Mouse (Mus musculus): ENCODE data around the gene Trim31.
A peak's percentile ranks its signal among the peaks of the same experiment; 100 is the strongest.

Trim31 gene

GRCm38 (mm10) chr17:36896583-36896982 is 1.3 kb upstream of the Trim31 start:
- no peak for DNase-seq (ENCODE audit: low spot score)

DNA sequence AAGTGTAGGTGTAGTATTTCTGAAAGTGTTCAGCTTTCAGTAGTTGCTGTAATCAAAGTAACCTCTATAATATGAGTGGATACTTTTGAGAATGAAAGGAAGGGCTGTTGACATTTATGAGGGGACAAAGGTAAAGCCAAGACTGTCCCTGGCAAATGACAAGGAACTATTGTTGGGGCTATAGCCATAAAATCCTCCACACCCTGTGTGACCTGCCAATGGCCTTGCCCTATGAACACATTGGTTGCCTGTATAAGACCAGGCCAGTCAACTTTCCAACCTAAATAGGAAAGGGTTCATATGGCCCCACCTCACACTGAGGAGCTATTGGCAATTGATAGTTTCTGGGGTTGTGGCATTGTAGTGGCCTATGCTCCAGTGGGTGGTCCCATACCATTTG is 853 bp upstream of the Trim31 start:
- no peak for DNase-seq (ENCODE audit: low spot score)

DNA sequence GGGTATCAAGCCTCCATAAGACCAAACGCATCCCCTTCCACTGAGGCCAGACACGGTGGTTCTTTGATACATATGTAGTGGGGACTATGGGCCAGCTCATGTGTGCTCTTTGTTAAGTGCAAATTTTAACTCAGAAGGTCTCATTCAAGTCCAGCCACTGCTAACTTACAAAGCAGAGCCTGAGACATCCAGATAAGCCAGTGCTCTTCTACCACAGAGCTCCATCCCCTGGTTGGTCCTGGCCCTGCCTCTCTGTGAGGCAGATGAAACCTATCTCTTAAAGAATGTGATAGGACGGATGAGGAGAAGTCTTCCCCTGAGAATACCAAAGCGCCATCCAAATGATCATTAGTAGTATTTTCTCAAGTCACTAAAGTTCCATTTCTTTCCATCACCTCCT is 1.5 kb downstream of the Trim31 start:
- DNase-seq (ENCODE audit: low spot score), result no peak

- DNase-seq (ENCODE audit: low spot score), result no peak
These were observed 2.1 kb downstream of the Trim31 start for GRCm38 (mm10) chr17:36900001-36900400.

DNA sequence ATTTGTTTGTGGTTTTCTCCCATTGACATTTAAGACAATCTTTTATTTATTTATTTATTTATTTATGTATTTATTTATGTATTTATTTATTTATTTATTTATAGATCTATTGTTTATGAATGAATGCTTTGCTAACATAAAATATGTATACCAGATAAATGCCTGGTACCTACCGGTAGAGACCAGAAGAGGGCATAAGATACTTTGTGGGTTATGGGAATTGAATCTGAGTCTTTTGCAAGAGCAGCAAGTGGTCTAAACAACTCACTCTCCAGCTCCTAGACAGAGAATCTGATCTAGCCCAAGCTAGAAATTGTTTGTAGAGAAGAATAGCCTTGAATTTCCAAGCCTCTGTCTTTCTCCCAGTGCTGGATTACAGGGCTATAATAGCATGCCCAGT is 2.8 kb downstream of the Trim31 start:
- no peak for DNase-seq (ENCODE audit: low spot score)

DNA sequence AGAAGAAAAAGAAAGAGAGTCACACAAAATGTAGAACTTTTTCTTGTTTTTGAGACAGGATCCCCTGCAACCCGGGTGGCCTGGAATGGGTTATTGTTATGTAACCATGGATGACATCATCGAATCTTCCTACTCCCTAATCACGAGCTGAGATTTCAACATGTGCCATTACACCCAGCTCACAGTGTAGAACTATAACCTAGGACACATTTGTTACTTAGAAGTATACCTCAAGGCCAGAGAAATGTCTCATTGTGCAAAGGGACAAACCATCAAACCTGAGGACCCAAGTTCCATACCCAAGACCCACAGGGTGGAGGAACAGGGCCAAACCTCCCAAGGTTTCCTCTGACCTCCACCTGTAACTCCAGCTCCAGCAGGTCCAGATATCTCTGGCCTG is 5.7 kb downstream of the Trim31 start:
- DNase-seq (ENCODE audit: low spot score), result no peak

GRCm38 (mm10) chr17:36908235-36908634 is 10.3 kb downstream of the Trim31 start:
- no peak for DNase-seq (ENCODE audit: low spot score)

GRCm38 (mm10) chr17:36909802-36910201 is 11.9 kb downstream of the Trim31 start:
- no peak for DNase-seq (ENCODE audit: low spot score)

- DNase-seq (ENCODE audit: low spot score), result no peak
These were observed 14.1 kb downstream of the Trim31 start for GRCm38 (mm10) chr17:36912031-36912430.

DNA sequence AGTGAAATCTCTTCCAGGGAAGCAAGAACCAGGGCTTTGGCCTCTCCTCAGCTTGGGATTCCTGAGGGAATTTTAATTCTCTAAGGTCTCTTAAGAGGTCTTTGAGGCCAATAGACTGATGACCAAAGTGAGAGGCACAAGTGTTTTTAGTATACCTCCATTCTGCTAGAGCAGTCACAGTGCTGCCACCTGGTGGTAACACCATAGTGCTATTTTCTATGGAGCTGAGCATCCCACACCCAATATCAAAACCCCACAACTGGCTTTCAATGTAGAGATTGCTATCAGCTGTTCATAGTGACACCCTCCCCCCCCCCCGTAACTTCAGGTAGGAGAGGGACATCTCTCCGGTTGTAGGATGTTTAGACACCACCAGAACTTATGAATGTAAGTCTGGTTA is 16.2 kb downstream of the Trim31 start:
- peak; percentile 68 for DNase-seq (ENCODE audit: low spot score)

DNA sequence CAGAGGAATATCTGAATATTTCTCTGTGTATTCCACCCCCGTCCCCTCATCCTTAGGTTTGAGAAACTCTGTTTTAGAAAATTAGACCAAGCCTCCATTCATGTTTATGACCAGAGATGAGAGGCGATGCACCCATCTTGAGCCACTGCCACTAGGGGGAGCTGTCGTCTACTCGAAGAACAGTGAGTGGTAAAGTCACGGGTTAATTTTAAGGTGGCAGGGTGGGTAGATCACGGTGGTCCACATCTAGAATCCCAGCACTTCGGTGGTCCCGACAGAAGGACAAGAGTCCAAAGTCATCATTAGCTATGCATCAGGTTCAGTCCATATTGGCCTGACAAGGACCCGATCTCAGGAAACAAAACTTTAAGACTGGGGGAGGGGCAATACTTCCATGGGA is 17.2 kb downstream of the Trim31 start:
- DNase-seq (ENCODE audit: low spot score), result peak; percentile 36

DNA sequence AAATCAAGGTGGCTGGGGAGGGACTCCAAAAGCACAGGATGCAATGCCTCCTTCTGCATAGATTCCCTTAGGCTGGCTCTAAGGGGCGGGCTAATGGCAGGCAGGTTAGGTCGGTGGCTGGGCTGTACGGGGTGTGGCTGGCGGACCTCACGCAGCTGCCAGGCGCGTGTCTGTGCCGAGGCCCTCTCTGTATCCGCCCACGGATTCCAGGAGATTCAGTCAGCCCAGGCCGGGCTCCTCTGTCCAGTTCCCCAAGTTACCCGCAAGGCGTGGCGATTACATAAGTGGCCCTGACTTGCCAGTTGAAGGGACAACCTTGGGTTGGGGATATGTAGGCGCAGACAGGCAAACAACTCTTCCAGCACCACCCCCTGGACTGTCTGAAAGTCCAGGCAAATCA is 22.3 kb downstream of the Trim31 start:
- no peak for DNase-seq (ENCODE audit: low spot score)

DNA sequence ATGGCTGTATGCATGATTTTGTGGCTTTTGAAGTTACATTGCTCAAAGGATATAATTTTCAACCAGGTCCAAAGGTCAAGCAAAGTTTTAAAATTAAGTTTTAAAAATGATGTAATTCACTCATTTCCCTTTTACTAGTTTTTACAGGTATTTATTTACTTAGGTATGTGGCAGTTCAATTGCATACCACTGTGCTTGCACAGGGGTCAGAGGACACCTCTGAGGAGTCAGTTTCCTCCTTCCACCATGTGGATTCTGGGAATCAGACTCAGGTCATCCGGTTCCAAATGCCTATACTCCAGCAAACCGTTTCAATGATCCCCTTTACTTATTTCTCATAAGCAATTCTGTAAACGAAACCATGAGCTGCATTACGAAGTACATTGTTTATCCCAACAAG is 24.8 kb downstream of the Trim31 start:
- no peak for DNase-seq (ENCODE audit: low spot score)

DNA sequence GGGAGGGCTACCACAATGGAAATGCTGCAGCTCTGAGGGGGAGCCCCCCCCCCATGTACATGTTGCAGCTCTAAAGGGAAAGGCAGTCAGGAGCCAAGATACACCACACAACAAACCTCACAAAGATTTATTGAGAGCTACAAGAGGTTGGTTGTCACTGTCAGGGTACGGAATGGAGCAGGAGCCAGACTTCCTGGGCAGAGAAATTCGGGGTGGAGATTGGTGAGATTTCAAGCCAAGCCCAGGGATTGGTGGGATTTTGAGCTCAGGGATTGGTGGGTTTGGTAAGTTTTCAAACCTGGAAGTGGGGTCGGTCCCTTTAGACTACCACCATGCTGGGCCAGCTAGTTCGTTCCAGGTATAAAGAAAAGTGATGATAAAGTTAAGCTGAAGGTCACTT is 25.6 kb downstream of the Trim31 start:
- DNase-seq (ENCODE audit: low spot score), result no peak

GRCm38 (mm10) chr17:36927496-36928120 is 29.7 kb downstream of the Trim31 start:
- no peak for DNase-seq (ENCODE audit: low spot score)

- no peak for DNase-seq (ENCODE audit: low spot score)
These were observed 31.5 kb downstream of the Trim31 start for GRCm38 (mm10) chr17:36929236-36929932.

- no peak for DNase-seq (ENCODE audit: low spot score)
These were observed 32.3 kb downstream of the Trim31 start for GRCm38 (mm10) chr17:36930233-36930632.

DNA sequence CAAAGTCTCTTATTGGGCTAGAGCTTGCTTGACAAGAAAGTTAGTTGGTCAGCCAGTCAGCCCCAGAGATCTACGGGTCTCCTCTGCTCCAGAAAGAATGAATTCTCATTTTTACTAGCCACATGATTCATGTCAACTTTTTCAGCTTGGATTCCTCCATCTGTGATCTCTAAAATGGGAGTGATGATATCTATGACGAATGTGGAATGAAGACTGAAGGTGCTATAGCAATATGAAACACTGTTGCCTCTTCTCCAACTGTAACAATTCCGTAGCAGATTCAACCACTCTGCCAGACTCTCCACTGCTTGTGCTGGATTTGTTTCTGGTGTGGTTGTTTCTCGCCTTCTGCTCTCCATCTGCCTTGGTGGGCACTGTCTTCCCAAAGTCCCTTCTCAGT is 33.2 kb downstream of the Trim31 start:
- no peak for DNase-seq (ENCODE audit: low spot score)

DNA sequence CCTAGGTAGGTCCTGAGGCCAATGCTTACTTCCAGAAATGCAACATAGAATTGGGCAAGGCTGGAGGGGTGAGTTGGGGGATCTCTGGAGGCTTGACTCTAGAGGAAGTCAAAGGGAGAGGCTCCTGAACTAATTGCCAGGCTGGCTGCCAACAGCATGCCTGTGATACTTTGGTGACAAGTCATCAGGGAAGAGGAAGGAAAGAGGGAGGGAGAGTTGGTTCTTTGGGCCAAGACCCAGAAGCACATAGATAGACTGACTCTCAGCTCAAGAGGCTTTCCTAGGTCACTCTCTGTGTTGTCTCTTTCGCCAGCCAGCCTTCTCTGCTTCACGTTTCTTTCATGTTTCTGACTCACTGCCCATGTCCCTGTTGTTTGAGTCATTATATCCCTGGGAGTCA is 33.9 kb downstream of the Trim31 start:
- no peak for DNase-seq (ENCODE audit: low spot score)

GRCm38 (mm10) chr17:36938056-36938455 is 40.1 kb downstream of the Trim31 start:
- DNase-seq (ENCODE audit: low spot score), result no peak

DNA sequence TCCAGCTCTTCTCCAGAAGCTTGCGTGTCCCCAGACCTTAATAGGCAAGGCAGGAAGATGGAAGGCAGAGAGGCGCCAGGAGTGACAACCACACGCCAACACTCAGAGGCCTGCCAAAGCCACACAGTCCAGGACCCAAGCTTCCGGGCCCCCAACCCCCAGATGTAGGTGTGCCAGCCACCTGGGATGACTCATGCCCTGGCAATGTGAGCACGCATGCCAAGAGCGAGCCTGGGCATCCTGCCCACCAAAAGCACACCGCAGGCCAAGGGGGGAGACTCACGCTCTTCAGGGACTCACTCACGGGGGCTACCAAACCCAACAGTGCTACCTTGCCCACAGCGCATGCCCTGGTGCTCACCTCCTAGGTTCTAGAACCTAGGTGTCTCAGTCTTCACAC is 44.5 kb downstream of the Trim31 start:
- peak; percentile 73 for DNase-seq (ENCODE audit: low spot score)

- no peak for DNase-seq (ENCODE audit: low spot score)
These were observed 45.0 kb downstream of the Trim31 start, which contains the start of gene Rnf39 for GRCm38 (mm10) chr17:36942791-36943471. Gene Rnf39 (plus strand): TSS chr17:36942918.

GRCm38 (mm10) chr17:36943691-36944090 is 45.8 kb downstream of the Trim31 start:
- no peak for DNase-seq (ENCODE audit: low spot score)
